Mouse (Mus musculus) CD8-positive naive resting alpha-beta T cell, adult 2 months (primary cell): ENCODE data around the gene Tfap2a.

Source experiments
- DNase-seq, 2 experiments: peaks; one replicate each; pipeline ENCODE4 v3.0.0; 2022; ENCODE audit warnings: low read depth in 2 of 2, low spot score in 2 of 2

The Tfap2a gene

GRCm38 (mm10) chr13:40738196-40738880, at the start of gene Tfap2a:
Gene Tfap2a, minus strand, starts transcription at chr13:40738376.
- no peak for DNase-seq

GRCm38 (mm10) chr13:40784202-40784771, 46.1 kb upstream of the Tfap2a start:
- DNase-seq: no peak

GRCm38 (mm10) chr13:40757995-40758394, 19.8 kb upstream of the Tfap2a start:
- no peak for DNase-seq

- no peak for DNase-seq
These were observed 18.2 kb upstream of the Tfap2a start for GRCm38 (mm10) chr13:40756356-40756755.

- no peak for DNase-seq
These were observed 15.9 kb upstream of the Tfap2a start for GRCm38 (mm10) chr13:40754091-40754490.

- DNase-seq: no peak
These were observed 13.7 kb upstream of the Tfap2a start for GRCm38 (mm10) chr13:40751889-40752288.

- DNase-seq: no peak
These were observed 11.4 kb upstream of the Tfap2a start for GRCm38 (mm10) chr13:40749603-40749905.

- no peak for DNase-seq
These were observed 10.8 kb upstream of the Tfap2a start for GRCm38 (mm10) chr13:40748785-40749602.

GRCm38 (mm10) chr13:40744111-40744805, 6.1 kb upstream of the Tfap2a start:
- DNase-seq: no peak

GRCm38 (mm10) chr13:40743221-40743620, 5.0 kb upstream of the Tfap2a start:
- no peak for DNase-seq

GRCm38 (mm10) chr13:40741841-40742550, 3.8 kb upstream of the Tfap2a start:
- no peak for DNase-seq

- no peak for DNase-seq
These were observed 3.3 kb upstream of the Tfap2a start for GRCm38 (mm10) chr13:40741436-40741835.

GRCm38 (mm10) chr13:40740727-40741360, 2.7 kb upstream of the Tfap2a start:
- no peak for DNase-seq

- no peak for DNase-seq
These were observed 1.7 kb upstream of the Tfap2a start for GRCm38 (mm10) chr13:40739901-40740300.

- no peak for DNase-seq
These were observed 1.0 kb upstream of the Tfap2a start for GRCm38 (mm10) chr13:40739121-40739650.

GRCm38 (mm10) chr13:40737761-40738160, 415 bp downstream of the Tfap2a start:
- no peak for DNase-seq

GRCm38 (mm10) chr13:40737099-40737498, 1.1 kb downstream of the Tfap2a start:
- no peak for DNase-seq

GRCm38 (mm10) chr13:40736107-40736780, 1.9 kb downstream of the Tfap2a start:
- no peak for DNase-seq

- no peak for DNase-seq
These were observed 2.6 kb downstream of the Tfap2a start for GRCm38 (mm10) chr13:40735416-40736106.
